In genomic region chr13:93938118-93938517, GRCm38 (mm10) we compare ENCODE assay signal across 15 mouse cellular contexts.
"Had no signal": no experiment of that assay in that cellular context is flagged by ENCODE, and none has a peak within 500 bp of the region (broad histone marks: within the 10 kb centered on the region; RNA-seq: fewer than 3 reads in every experiment).

No protein-coding gene starts in this region.

- H3K36me3 ChIP-seq: liver, embryonic 15.5 days; midbrain, embryonic 13.5 days; midbrain, embryonic 15.5 days; neural tube, embryonic 12.5 days; stomach, embryonic 15.5 days had no signal

- ATAC-seq: liver, postnatal 0 days; midbrain, embryonic 13.5 days; midbrain, embryonic 15.5 days had no signal

- H3K4me3 ChIP-seq: liver, embryonic 15.5 days; midbrain, embryonic 13.5 days; midbrain, embryonic 15.5 days; neural tube, embryonic 12.5 days; stomach, embryonic 15.5 days had no signal

- H3K27me3 ChIP-seq: liver, embryonic 15.5 days; midbrain, embryonic 13.5 days; midbrain, embryonic 15.5 days; neural tube, embryonic 12.5 days; stomach, embryonic 15.5 days had no signal

- H3K4me1 ChIP-seq: midbrain, embryonic 13.5 days; midbrain, embryonic 15.5 days had no signal

- H3K4me2 ChIP-seq: liver, embryonic 15.5 days; midbrain, embryonic 11.5 days; midbrain, embryonic 13.5 days; midbrain, embryonic 15.5 days; neural tube, embryonic 12.5 days; stomach, embryonic 15.5 days had no signal

- H3K9me3 ChIP-seq: liver, embryonic 15.5 days; megakaryocyte, embryonic 14.5 days; midbrain, embryonic 13.5 days; midbrain, embryonic 15.5 days; neural tube, embryonic 12.5 days; stomach, embryonic 15.5 days had no signal

- H3K27ac ChIP-seq: liver, embryonic 15.5 days; macrophage; midbrain, embryonic 13.5 days; midbrain, embryonic 15.5 days; neural tube, embryonic 12.5 days; stomach, postnatal 0 days had no signal

- DNase-seq: liver, postnatal 0 days; lung, postnatal 10 days; right cerebral cortex, postnatal 14 days; thymus, adult 2 months; thymus, postnatal 25 days; thymus, postnatal 4 days had no signal

- H3K9ac ChIP-seq: liver, embryonic 15.5 days; liver, postnatal 0 days; midbrain, embryonic 13.5 days; midbrain, embryonic 15.5 days; neural tube, embryonic 12.5 days; stomach, embryonic 15.5 days had no signal
